Mouse (Mus musculus) 3134 (cell line): ENCODE measurements around the gene Arl6ip6.
A peak's percentile ranks its signal among the peaks of the same experiment; 100 is the strongest.

Experiments
- DNase-seq: peaks from one replicate; pipeline ENCODE4 v3.0.0-alpha.2; 2011; ENCODE audit warnings: low spot score; ENCODE audit not compliant: insufficient read length; ENCODE audit errors: extremely low read depth

Arl6ip6 gene

GRCm38 (mm10) chr2:53191523-53192220 lies at the start of gene Arl6ip6:
TSS of gene Arl6ip6 (plus strand) at chr2:53191726.
- DNase-seq = peak; percentile 93

DNA sequence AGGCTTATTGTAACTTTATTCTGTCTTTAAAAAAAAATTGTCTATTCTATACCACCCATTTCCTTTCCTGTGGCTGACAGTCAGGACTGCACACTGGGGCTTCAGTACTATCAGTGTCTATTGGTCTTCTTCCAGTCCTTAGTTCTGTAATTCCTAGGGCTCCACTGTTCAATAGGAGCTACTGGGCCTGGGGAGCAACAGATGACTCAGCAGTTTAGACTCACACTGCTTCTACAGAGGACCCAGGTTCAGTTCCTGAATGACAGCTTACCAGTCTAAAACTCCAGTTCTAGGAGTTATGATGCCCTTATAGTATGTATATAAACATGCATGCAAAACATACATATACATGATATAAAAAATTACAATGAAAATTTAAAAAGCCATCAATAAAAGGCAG lies 44.7 kb upstream of the Arl6ip6 start:
- DNase-seq = no peak

DNA sequence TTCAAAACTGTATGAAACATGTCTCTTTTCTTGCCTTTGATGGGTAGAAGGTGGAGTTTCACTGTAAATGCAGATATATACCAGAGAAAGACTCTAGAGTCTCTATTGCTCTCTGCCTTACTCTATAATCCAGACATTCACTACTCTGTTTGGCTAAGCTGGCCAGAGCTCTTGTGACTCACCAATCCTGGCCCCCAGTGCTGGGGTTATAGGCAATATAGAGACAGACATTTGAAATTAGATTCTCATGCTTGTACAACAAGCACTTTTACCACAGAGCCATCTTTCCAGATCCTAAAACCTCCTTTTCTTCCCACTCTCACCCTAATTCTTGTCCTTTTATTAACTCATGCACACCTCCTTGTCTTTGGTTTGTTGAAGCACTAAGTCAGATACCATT lies 17.6 kb upstream of the Arl6ip6 start:
- no peak for DNase-seq

- no peak for DNase-seq
Measured at GRCm38 (mm10) chr2:53178966-53179365, 12.6 kb upstream of the Arl6ip6 start.

DNA sequence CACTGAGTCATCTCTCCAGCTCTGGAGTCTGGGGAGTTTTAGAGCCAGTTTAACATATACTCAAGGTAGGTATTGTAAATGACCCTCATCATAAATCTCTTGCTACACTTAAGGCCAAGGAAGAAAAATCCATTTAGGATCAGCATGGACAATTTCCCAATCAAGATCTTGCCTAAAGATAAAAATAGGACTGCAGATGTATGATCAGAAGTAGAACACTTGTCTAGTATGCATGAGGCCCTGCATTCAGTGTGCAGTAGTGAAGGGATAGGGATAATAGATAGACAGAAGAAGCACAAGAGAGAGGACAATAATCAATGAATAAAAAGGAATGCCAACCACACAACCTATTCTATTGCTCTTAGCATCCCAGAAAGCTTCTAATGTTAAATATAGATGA lies 11.7 kb upstream of the Arl6ip6 start:
- DNase-seq = no peak

DNA sequence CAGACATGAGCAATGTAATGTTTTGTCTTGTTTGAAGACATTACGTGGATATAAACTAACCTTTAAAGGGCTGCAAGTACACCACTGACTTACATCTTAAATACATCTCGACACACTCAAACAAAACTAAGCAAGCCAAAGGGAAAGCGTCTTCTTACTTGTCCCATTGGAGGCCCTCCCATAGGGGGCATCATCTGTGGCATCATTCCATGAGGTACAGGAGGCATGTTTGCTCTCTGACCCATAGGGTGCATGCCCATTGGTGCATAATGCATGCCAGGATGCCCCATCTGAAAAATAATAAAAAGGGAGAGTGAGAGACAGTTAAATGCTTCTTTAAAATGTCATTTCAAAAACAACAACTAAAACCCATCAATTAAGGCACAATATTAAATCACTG lies 1.7 kb upstream of the Arl6ip6 start:
- no peak for DNase-seq

GRCm38 (mm10) chr2:53190684-53191511 lies 628 bp upstream of the Arl6ip6 start, which contains the start of gene Prpf40a:
TSS of gene Prpf40a (minus strand) at chr2:53191284.
- peak; percentile 97 for DNase-seq

GRCm38 (mm10) chr2:53192386-53192785 lies 860 bp downstream of the Arl6ip6 start:
- no peak for DNase-seq

DNA sequence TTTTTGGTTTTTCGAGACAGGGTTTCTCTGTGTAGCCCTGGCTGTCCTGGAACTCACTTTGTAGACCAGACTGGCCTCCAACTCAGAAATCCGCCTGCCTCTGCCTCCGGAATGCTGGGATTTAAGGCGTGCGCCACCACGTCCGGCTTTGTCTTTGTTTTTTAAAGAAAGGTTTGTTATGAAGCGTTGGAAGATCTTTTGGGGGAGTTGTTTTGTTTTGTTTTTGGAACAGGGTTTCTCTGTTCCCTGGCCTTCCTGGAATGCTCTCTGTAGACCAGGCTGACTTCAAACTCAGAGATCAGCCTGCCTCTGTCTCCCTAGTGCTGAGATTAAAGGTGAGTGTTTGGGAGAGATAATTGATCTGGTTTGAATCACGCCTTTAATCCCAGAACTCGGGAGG lies 4.9 kb downstream of the Arl6ip6 start:
- no peak for DNase-seq

DNA sequence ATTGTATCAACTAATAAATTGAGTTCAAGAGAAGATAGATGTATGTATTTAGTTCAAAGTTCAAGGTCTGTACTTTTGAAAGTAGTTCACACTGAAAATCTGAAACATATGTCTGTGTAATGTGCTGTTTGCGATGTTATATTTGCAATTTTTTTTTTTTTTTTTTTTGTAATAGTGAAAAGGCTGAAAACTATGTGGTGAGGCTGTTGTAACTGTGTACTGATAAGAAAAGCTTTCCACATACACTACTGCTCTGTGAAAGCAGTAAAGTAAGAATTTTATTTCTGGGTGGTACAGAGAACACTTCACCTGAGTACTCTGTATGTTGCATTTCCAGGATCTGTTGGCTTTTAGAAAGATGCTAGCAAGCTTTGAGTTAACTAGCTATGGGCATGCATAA lies 7.7 kb downstream of the Arl6ip6 start:
- no peak for DNase-seq

- no peak for DNase-seq
Measured at GRCm38 (mm10) chr2:53200164-53200885, 8.8 kb downstream of the Arl6ip6 start.

- no peak for DNase-seq
Measured at GRCm38 (mm10) chr2:53204373-53205274, 13.1 kb downstream of the Arl6ip6 start.

DNA sequence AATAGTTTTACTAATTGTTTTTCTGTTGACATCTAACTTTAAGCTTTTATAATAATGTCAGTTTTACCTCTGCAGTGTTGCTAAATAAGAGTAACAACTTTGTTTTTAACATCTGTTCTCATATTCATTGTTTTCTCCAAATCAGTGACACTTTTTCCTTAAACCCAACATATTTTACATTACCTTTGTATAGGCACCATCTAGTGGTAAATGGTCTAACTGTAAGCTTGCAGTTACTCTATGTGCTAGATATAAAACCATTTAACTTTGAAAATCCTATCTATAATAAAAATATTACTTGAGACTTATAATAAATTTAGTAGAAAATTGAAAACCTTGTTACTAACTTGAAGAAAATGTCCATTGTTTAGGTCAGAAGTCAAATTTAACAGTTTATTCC lies 15.2 kb downstream of the Arl6ip6 start:
- DNase-seq = no peak

GRCm38 (mm10) chr2:53213493-53213892 lies 22.0 kb downstream of the Arl6ip6 start:
- no peak for DNase-seq

GRCm38 (mm10) chr2:53222242-53222641 lies 30.7 kb downstream of the Arl6ip6 start:
- no peak for DNase-seq

DNA sequence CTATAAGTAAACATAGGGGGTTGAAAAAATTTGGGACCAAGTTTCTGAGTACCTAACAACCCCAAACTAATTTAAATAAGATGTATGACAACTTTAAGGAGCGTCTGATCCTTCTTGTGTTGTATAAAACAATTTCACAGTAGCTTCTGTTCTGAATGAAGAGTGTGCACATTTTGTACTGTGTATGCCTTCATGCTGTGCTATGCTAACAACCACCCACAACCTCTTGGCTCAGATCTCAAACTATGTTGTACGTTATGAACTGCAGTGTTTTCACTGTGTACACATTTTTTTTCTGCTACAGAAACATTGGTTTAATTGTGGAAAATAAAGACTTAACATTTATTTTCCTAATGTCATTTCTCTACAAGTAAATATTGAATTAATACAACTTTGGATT lies 65.5 kb downstream of the Arl6ip6 start:
- no peak for DNase-seq
